Mouse (Mus musculus) lung, postnatal 25 days (tissue): ENCODE results near the gene Arhgef18.

ENCODE experiments used
- DNase-seq: peaks from one replicate; pipeline ENCODE4 v3.0.0; 2022; ENCODE audit warnings: low spot score

Gene Arhgef18

DNA sequence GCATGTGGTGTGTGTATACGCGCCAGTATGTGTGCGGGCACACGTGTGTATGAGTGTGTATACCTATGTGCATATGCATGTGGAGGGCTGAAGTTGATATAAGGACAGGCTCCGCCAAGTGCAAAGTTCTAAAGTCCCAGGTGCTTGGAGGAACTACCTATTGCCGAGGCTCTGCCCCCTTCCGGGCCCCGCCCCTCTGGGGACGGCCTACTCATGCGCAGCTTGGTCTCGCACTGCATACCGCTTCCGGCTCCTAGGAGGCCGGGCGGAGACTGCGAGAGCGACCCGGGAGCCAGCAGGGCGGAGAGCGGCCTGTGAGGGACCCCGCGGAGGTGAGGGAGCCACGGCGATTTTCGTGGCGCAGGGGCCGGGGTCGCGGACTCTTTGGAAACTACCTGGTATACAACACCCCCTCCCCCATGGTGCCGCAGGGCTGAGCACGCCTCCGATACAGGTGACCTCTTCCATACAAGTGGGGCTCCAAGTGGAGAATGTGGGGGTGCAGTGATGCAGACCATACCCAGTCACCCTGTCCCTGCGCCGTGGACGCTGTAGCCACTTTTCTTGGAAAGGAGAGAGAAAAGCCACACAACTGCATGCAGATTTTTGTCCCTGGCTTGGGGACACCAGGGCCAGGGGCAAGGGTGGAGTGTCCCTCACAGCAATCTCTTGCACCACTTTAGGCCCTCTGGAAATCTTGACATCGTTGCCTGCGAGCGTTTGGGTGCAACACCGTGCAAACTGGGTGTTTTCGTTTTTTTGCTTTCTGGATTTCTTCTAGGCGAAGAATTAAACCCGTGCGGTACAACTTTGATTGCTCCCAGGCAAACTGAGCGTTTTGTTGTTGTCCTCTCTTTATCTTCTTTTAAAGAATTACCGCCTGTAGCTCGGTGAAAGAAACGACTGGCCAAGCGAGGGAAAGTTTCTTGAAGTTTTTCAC, at the start of gene Arhgef18:
Gene Arhgef18 (plus strand): TSS at position 236 of the 940 bp plus-strand sequence.
- DNase-seq = peak; percentile 91

GRCm38 (mm10) chr8:3345337-3345736, 47.5 kb upstream of the Arhgef18 start:
- DNase-seq = no peak

GRCm38 (mm10) chr8:3346691-3347413, 46.0 kb upstream of the Arhgef18 start:
- no peak for DNase-seq

DNA sequence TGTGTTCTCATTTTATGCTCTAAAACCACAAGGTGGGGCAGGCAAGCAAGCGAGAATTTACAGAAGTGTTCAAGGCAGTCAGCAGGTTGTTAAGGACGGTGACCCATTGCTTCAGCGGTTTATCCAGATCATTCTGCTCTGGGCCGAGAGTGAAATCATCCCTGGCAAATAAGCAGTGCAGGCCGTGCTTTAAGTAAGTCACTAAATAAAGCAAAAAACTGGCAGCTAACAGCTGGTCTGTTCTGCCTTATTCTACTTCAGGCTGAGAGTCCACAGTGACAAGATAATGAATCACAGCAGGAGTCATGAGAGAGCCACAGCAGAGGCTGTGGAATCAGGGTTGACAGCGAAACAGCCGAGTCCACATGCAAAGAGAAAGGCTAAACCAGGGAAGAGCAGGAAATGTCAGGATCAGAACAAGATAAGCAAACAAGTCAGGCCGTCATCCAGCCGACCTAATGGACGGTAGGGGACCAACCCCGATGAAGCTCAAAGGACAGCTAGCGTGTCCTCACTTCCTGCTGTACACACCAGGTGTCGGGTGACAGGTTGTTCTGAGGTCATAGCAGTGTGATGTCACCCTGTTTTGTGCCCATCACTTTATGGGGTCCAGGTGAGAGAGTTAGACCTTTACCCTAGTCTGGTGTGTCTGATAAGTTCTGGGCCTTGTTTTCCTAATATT, 44.5 kb upstream of the Arhgef18 start:
- no peak for DNase-seq

DNA sequence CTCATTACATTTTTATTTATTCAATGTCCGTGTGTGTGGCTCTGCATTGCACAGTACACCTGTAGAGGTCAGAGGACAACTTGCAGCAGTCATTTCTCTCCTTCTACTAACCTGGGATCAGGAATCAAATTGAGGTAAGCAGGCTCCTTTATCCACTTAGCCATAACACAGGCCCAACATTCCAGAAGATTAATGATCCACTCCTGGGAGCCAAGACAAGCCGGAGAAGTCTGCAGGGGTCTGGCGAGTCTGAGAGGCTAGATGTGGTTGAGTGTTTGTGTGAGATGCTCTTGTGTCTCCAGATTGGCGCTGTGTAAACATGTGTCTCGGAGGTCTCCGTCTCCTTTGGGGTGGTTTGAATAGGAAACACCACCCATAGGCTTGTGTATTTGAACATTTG, 42.1 kb upstream of the Arhgef18 start:
- DNase-seq = no peak

GRCm38 (mm10) chr8:3352715-3353114, 40.1 kb upstream of the Arhgef18 start:
- DNase-seq = peak; percentile 46

DNA sequence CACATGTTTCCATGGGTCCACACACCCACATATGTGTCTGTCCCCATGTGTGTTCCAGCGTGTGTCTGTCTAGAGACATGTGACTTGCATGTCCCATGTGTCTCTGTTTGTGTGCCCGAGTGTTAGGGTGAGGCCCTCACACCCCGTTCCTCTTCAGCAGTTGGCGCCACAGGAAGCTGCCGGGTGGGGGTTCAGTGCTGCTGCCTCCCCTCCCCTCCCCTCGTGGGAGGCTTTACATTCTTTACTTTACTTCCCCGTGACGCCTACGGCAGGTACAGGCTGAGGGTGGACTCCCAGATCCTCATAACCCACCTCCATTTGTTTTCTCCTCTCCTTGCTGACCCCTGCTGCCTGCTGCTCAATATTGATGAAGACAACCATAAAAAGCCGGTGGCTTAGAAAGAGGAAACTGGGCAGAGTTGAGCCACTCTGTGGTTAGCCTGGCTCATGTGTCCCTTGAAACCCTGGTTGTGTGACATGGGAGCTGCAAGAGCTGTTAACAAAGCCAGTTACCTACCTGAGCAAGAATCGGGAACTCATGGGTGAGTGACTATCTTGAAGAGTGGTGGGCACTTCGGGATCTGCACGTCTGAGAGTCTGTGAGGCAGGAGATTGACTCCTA, 39.5 kb upstream of the Arhgef18 start, which contains the start of gene A430078G23Rik:
Gene A430078G23Rik (plus strand): TSS at position 227 of the 622 bp plus-strand sequence.
- peak; percentile 71 for DNase-seq

DNA sequence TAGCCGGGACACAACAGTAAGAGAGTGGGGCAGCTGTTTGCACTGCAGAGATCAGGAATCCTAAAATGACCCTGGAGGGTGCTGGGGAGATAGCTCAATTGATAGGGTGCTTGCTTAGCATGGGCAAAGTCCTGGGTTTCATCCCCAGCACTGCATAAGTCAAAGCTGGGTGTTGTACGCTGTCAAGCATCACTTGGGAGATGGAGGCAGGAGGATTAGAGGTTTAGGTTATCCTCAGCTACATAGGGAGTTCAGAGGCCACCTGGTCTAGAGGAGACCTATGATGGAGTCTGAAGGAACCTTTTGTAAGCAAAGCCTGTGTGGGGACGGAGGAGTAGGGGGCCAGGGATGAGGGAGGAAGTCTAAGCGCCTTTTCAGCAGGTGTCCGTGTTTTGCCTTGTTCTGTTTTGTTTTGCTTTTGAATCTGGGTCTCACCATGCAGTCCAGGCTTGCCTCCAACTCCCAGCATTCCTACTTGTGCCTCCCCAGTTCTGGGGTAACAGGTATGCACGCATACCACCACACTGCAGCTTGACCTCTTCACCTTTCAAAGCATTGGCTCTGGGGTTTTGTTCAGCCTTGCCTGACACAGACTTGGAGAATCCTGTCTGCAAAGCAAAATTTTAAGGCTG, 38.9 kb upstream of the Arhgef18 start:
- no peak for DNase-seq

DNA sequence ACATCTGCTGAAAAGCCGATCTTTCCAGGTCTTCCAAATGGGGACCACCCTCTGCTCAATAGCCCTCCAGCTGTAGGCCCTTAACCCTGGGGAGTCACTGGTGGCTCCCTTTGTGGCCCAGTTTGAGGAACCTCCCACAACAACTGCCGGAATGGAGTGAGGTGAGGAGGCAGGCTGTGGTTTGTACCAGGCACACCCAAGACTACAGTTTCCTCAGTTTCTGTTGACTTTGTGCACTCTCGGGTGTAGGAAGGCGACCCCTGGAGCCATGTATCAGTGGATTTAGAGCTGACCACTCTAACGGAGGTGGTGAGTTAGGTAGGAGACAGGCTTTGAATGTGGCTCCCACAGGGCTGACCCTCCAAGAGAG, 38.4 kb upstream of the Arhgef18 start:
- DNase-seq = peak; percentile 50

GRCm38 (mm10) chr8:3355586-3355985, 37.2 kb upstream of the Arhgef18 start:
- DNase-seq = peak; percentile 79

- peak; percentile 77 for DNase-seq
Observed at GRCm38 (mm10) chr8:3358060-3358459, 34.7 kb upstream of the Arhgef18 start.

DNA sequence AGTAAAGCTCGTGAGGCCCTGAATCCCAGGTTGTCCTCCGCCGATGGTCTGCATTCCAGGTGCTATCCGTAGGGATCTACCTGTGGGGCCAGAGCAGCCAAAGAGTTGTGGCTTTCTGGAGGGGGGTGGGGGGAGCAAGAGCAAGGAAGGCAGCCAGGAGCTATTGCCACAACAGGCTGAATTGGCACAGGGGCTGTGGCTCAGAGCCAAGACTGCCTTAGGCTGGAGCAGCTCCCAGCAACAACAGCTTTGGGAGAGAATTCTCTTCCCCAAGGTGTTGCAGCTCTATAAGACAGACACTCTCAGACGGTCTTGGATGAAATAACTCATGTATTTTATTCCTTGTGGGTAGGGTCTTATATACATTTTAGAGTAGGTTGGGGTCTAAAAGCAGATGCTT, 25.7 kb upstream of the Arhgef18 start:
- DNase-seq = no peak

- DNase-seq = no peak
Observed at GRCm38 (mm10) chr8:3368091-3368490, 24.7 kb upstream of the Arhgef18 start.

DNA sequence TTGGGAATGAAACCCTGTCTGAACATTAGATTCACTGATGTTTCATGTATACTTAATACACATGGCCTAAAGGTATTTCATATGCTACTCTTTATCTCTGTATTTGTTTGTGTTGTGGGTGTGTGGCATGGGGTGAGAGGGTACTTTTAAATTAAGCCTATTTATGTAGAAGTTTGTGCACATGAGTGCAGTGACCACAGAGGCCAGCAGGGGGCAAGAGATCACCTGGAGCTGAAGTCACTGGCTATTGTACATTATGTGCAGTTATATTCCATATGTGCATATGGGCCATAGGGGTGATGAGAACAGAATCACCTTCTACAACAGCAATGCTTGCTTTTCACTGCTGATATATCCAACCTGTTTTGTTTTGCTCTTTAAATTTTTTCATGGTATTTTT, 17.1 kb upstream of the Arhgef18 start:
- DNase-seq = no peak

- DNase-seq = no peak
Observed at GRCm38 (mm10) chr8:3376641-3377274, 16.0 kb upstream of the Arhgef18 start.

DNA sequence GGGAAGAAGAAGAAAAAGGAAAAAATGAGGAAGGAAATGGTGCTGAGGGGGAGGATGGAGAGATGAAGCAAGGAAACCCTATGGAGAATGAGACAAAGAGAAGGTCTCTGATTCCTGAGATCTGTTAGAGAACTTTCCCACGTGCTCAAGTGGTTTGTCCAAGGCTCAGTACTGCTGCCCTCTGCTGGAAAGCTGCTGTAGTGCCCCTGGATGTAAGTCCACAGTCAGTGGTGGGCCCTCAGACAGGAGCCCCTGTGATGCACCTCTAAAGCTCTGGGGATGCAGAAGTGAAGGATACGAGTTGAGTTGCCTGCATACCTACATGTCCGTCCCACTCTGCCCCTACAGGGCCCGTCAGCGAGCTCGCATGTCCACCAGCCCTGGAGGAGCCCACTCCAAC, 5.5 kb upstream of the Arhgef18 start:
- DNase-seq = peak; percentile 70

GRCm38 (mm10) chr8:3388591-3389338, 4.0 kb upstream of the Arhgef18 start:
- no peak for DNase-seq

DNA sequence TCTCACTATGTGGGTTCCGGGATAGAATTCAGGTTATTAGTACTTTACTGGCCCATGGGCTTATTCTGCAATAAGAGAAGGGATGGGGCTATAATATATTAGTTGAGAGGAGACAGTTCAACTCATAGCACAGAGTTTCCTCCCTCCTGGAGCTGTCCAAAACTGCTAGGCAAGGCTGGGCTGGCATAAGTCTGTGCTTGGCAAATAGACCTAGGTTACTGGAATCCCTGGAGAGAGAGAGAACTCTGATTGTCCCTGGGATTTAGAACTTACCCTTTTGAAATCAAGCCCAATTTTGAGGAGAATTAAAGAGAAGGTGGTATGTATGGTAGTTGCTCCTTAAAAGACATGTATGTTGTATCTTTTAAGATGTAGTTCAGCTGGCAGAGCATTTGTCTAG, 3.3 kb upstream of the Arhgef18 start:
- no peak for DNase-seq

DNA sequence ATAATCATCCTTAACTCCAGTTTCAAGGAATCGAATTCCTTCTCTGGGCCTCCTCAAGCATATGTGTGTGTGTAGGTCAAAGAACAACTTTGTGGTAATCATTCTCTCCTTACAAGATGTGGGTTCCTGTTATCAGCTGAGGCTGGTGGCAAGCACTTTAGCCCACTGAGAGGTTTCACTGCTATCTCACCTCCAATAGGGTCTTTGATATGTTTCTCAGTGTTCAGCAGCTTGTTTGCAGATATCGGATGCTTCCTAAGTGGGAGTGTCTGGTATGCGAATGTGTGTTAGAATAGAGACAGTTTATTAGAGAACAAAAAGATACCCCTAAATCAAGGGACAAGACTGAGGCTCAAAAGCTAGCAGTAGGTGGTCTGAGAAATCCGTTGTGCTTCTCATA, 513 bp upstream of the Arhgef18 start:
- DNase-seq = no peak

DNA sequence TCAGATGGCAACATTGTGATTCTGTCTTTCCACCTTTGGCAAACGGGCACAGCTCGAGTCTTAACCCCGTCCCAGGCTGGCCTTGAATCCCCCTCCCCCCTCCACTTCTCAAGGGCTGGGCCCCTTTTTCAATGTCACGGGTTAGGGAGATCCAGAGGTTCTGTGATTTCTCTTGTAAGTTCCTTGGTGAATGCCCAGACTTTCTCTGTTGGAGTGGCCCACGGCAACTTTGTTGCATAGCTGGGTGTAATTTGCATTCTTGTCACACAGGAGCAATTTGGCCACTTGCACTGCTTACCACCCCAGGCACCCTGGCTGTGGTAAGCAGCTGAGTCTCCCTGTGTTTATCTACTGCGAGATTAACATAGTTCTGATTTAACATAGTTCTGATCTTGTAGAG, 1.8 kb downstream of the Arhgef18 start:
- DNase-seq = peak; percentile 18
